Mouse (Mus musculus) adrenal gland, postnatal 4 days (tissue): ENCODE measurements around the gene Bsn. TPM values are rescaled to one million over a fixed set of nuclear protein-coding genes. Genes with fewer than 3 reads are reported as not detected.

Experiments
- microRNA-seq: library from miRNA; unstranded; fragments of <30 nt; microRNA quantifications from one replicate; pipeline ENCODE4 v1.2.0, GENCODE M21; 2021
- total RNA-seq, 2 experiments: library from RNA; stranded (reverse); gene quantifications; 2 replicates each; pipeline ENCODE4 v1.2.3; 2021

Bsn gene
- total RNA-seq, 2 experiments from 2014 or later = 3.9 to 4.4 TPM

Small RNA genes lying within 50 kb of the gene (microRNA-seq; reads per million reads assigned to microRNA genes)
- gene Gm47303 (not detected), gene Mir7088 (not detected)

Other genes starting within 250 kb of the Bsn start
- gene Traip, start 240.2 kb downstream of the Bsn start, total RNA-seq = 10 to 100 TPM; 14.4 to 16.3 TPM
- 10 to 100 TPM; 21.8 to 32.0 TPM for gene Uba7, start 214.9 kb downstream of the Bsn start, total RNA-seq
- gene Gm20661, start 207.3 kb downstream of the Bsn start, total RNA-seq = 1 to 10 TPM; 1.1 to 1.4 TPM
- 10 to 100 TPM; 16.0 to 16.6 TPM for gene Inka1, start 204.5 kb downstream of the Bsn start, total RNA-seq
- gene Cdhr4, start 197.9 kb downstream of the Bsn start, total RNA-seq = 1 to 10 TPM; 2.9 to 5.4 TPM
- 1 to 10 TPM in 1 of 2 experiments, under 1 TPM in 1; 0.53 to 1.3 TPM for gene Gm20662, start 194.0 kb downstream of the Bsn start, total RNA-seq
- gene Ip6k1, start 187.9 kb downstream of the Bsn start, total RNA-seq = 100 to 1,000 TPM; 123 to 128 TPM
- 10 to 100 TPM; 16.2 to 18.4 TPM for gene Gmppb, start 141.1 kb downstream of the Bsn start, total RNA-seq
- 1 to 10 TPM; 3.0 to 3.7 TPM for gene Amigo3, start 137.2 kb downstream of the Bsn start, total RNA-seq
- gene Mst1, start 109.9 kb downstream of the Bsn start, total RNA-seq = 10 to 100 TPM in 1 of 2 experiments, under 1 TPM in 1; 0.67 to 10.3 TPM
- gene Rnf123, start 107.0 kb downstream of the Bsn start, total RNA-seq = 10 to 100 TPM; 73.2 to 76.8 TPM
- gene Apeh, start 95.8 kb downstream of the Bsn start, total RNA-seq = 100 to 1,000 TPM in 1 of 2 experiments, 10 to 100 TPM in 1; 93.0 to 110 TPM
- 100 to 1,000 TPM; 158 to 188 TPM for gene Dag1, start 73.6 kb upstream of the Bsn start, total RNA-seq
- gene Nicn1, start 100.0 kb upstream of the Bsn start, total RNA-seq = 10 to 100 TPM; 26.4 to 27.2 TPM
- gene Amt, start 106.5 kb upstream of the Bsn start, total RNA-seq = 10 to 100 TPM in 1 of 2 experiments, 1 to 10 TPM in 1; 9.5 to 10.8 TPM
- gene Rhoa, start 115.7 kb upstream of the Bsn start, total RNA-seq = 100 to 1,000 TPM; 357 to 360 TPM
- 10 to 100 TPM; 32.7 to 36.7 TPM for gene Tcta, start 115.8 kb upstream of the Bsn start, total RNA-seq
- gene Gpx1, start 148.5 kb upstream of the Bsn start, total RNA-seq = 100 to 1,000 TPM; 473 to 481 TPM
- gene Usp4, start 157.5 kb upstream of the Bsn start, total RNA-seq = 100 to 1,000 TPM; 119 to 123 TPM
- 1 to 10 TPM in 1 of 2 experiments, under 1 TPM in 1; 0.73 to 1.4 TPM for gene 1700102P08Rik, start 202.4 kb upstream of the Bsn start, total RNA-seq
- gene Ccdc36, start 238.1 kb upstream of the Bsn start, total RNA-seq = under 1 TPM; 0.25 to 0.28 TPM
- not detected for gene BC048562, start 246.1 kb upstream of the Bsn start, total RNA-seq